21 mouse cellular contexts compared by ENCODE assay signal in the genomic region with DNA sequence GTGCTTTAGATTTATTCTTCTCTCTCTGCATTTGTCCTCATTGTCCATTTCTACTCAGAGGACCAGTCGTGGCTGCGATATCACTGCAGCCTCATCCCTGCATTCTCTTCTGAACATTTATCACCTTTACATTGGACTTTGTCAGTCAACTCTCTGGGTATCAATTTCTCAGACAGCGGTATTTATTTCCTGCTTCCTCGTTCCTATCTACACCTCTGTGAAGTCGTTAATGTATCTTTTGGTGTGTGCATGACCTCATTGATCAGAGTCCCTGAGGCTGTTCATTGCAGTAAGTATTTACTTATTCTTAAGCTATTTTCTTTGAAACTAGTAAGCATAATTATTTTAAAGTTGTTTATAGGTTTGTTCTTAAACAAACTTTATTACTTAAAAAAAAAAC.
DNase-seq lines count a peak whose midpoint lies in the region; ATAC-seq lines count a peak whose summit lies in the region.
"Had no signal": no experiment of that assay in that cellular context is flagged by ENCODE, and none has a peak within 500 bp of the region (broad histone marks: within the 10 kb centered on the region; RNA-seq: fewer than 3 reads in every experiment).

No protein-coding gene starts in this region.

- WGBS in intestine, embryonic 15.5 days = 44% methylated on average over 5 of the region's 5 CpGs
- 50% methylated on average over 5 of the region's 5 CpGs for WGBS in intestine, embryonic 16.5 days
- 39% methylated on average over 5 of the region's 5 CpGs for WGBS in large intestine, adult 2 months

- intact Hi-C loops in gastrocnemius, postnatal 14 days (cut with DNase I; ENCODE audit: low total_unique reads) = no loop called here

- peak; percentile 43 for DNase-seq in large intestine, adult 2 months (ENCODE audit: low read depth, low spot score)
- DNase-seq in adrenal gland, postnatal 25 days = no peak
- DNase-seq in gastrocnemius, postnatal 4 days (ENCODE audit: low spot score in 2 of 2) = no peak
- no peak for DNase-seq in gastrocnemius, postnatal 14 days
- DNase-seq: adrenal gland, adult 2 months; adrenal gland, postnatal 10 days; adrenal gland, postnatal 36 days; cerebellum, adult 11-12 months; cerebellum, adult 2 months; cerebellum, adult 9-10 months; cerebellum, postnatal 10 days; cerebellum, postnatal 25 days had no signal

- no peaks in the 10 kb centered on the region for H3K4me1 ChIP-seq in intestine, embryonic 15.5 days (replicated peaks)
- no peaks in the 10 kb centered on the region for H3K4me1 ChIP-seq in intestine, embryonic 16.5 days (ENCODE audit: control insufficient read depth, insufficient read depth, low read length)
- H3K4me1 ChIP-seq: embryonic facial prominence, embryonic 10.5 days; embryonic facial prominence, embryonic 12.5 days had no signal

- no peaks in the 10 kb centered on the region for H3K36me3 ChIP-seq in intestine, embryonic 15.5 days
- no peaks in the 10 kb centered on the region for H3K36me3 ChIP-seq in intestine, embryonic 16.5 days (ENCODE audit: control insufficient read depth, insufficient read depth, low read length)
- H3K36me3 ChIP-seq: embryonic facial prominence, embryonic 10.5 days; embryonic facial prominence, embryonic 12.5 days; forebrain, embryonic 10.5 days; forebrain, embryonic 12.5 days had no signal

- no peak overlapping the region for H3K9ac ChIP-seq in intestine, embryonic 15.5 days
- H3K9ac ChIP-seq in intestine, embryonic 16.5 days (ENCODE audit: low read depth, low read length) = no peak overlapping the region
- H3K9ac ChIP-seq: embryonic facial prominence, embryonic 12.5 days; forebrain, embryonic 12.5 days had no signal

- no peak overlapping the region for H3K4me3 ChIP-seq in intestine, embryonic 15.5 days (replicated peaks)
- H3K4me3 ChIP-seq in intestine, embryonic 16.5 days (ENCODE audit: low read length) = no peak overlapping the region
- H3K4me3 ChIP-seq: embryonic facial prominence, embryonic 10.5 days; embryonic facial prominence, embryonic 12.5 days; erythroblast, embryonic 14.5 days; forebrain, embryonic 10.5 days; forebrain, embryonic 12.5 days had no signal

- peak; percentile 85 for ATAC-seq in intestine, embryonic 15.5 days
- ATAC-seq in intestine, embryonic 16.5 days = peak; percentile 92
- ATAC-seq: forebrain, embryonic 14.5 days; forebrain, embryonic 16.5 days had no signal

- no peak overlapping the region for H3K27ac ChIP-seq in intestine, embryonic 15.5 days
- H3K27ac ChIP-seq in intestine, embryonic 16.5 days (ENCODE audit: low read length) = no peak overlapping the region
- H3K27ac ChIP-seq: embryonic facial prominence, embryonic 10.5 days; embryonic facial prominence, embryonic 12.5 days; forebrain, embryonic 10.5 days; forebrain, embryonic 12.5 days had no signal

- no peaks in the 10 kb centered on the region for H3K9me3 ChIP-seq in intestine, embryonic 15.5 days
- no peaks in the 10 kb centered on the region for H3K9me3 ChIP-seq in intestine, embryonic 16.5 days (ENCODE audit: control insufficient read depth, low read length)
- H3K9me3 ChIP-seq: embryonic facial prominence, embryonic 10.5 days; embryonic facial prominence, embryonic 12.5 days; forebrain, embryonic 10.5 days; forebrain, embryonic 12.5 days had no signal

- H3K27me3 ChIP-seq in intestine, embryonic 15.5 days (replicated peaks) = no peaks in the 10 kb centered on the region
- no peaks in the 10 kb centered on the region for H3K27me3 ChIP-seq in intestine, embryonic 16.5 days (replicated peaks; ENCODE audit: control insufficient read depth, insufficient read depth, low read length)
- H3K27me3 ChIP-seq: embryonic facial prominence, embryonic 12.5 days had no signal

- no peak overlapping the region for H3K4me2 ChIP-seq in intestine, embryonic 15.5 days (replicated peaks)
- no peak overlapping the region for H3K4me2 ChIP-seq in intestine, embryonic 16.5 days (ENCODE audit: low read depth, low read length)
- H3K4me2 ChIP-seq: embryonic facial prominence, embryonic 12.5 days; forebrain, embryonic 12.5 days had no signal
